Mouse (Mus musculus): ENCODE data around the gene Peak1.

Peak1 gene

DNA sequence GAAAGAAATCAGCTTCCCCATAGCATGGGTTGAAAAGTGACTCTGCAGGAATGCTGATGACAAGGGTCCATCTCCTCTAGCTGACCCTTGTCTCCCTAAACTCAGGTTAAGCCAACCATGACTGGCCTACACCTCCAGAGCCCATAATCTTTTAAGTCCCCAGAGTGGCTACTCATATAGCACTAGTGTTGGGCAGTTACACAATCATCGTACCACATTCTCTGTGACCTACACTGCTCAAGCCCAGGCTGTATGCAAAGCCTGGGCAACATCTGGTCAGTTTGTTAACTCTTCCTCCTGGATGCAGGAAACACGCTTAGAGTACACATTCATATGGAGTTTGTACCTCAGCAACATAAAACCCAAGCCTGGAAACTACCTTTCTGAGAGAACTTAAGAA is 217.7 kb downstream of the Peak1 start:
- no peak for ATAC-seq (ENCODE audit: low TSS enrichment)

DNA sequence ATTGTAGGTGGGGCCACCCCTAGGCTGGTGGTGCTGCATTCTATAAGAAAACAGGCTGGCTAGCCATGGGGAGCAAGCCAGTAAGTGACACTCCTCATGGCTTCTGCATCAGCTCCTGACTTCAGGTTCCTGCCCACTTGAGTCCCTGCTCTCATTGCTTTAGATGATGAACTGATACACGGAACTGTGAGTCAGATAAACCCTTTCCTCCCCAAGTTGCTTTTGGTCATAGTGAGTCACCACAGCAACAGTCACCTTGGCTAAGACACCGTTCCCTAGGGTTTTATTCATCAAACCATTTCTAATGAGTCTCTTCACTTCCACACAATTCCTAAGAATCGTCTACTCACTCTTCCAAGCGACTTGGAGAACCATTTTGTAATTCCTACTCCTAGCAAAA is 220.9 kb downstream of the Peak1 start:
- ATAC-seq (ENCODE audit: low TSS enrichment), result no peak

DNA sequence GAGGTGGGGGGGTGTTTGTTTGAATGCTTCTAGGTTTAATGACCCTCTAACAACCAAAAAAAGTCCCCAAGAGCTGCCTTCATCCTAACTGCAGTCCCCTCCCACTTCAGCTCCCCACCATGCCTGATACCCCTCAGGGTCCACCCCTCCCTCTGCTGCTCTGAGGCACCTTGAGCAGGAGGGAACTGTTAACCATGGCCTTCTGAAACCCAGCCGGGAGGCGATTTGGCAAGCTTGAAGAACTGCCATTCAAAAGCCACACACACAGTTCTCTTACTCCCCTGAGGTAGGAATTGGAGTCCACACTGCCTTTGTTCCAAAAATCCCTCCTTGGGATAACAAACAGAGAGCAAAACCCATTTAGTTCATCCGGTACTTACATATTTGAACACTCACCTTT is 222.7 kb downstream of the Peak1 start:
- no peak for ATAC-seq (ENCODE audit: low TSS enrichment)

DNA sequence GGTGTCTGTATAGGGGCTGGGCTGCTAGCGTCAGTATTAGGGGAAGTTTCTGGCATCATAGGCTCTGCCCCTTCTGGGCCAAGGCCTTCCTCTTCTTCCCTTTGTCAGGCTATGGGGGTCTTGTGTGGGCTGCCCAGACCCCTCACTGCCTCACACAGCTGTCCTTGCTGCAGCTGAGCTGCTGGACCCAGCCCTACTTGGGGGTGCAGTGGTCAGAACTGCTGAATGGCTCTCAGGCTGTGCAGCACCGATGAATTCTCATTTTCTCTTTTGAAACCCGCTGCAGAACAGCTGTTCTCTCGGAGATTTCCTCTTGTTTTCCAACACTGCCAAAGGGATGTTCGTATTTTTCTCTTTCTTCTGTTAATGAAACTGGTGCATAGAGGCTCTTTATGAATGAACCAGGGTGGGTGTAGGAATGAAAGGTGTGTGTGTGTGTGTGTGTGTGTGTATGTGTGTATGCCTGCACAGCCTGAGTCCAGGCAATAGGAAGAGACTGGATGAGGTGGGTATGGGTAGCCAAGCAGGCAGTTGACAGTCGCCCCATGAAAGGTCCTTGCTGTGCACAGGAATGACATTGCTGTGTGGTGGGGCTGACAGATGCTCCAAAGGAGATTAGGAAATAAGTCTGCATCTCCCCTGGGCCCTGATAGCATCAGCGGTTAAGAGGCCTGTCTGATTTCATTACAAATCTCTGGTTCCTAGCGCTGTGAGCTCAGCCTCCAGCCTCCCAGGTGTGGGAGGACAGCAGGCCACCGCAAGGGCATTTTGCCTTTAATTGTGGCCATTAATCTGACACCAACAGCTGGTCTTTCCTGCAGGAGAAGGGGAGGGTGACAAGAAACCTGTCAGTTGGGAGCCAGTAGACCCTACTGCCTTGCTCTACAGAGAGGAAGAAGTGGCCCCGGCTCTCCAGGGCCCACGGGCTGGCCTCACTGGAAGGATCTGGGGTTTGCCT is 226.1 kb downstream of the Peak1 start:
- ATAC-seq (ENCODE audit: low TSS enrichment), result no peak

DNA sequence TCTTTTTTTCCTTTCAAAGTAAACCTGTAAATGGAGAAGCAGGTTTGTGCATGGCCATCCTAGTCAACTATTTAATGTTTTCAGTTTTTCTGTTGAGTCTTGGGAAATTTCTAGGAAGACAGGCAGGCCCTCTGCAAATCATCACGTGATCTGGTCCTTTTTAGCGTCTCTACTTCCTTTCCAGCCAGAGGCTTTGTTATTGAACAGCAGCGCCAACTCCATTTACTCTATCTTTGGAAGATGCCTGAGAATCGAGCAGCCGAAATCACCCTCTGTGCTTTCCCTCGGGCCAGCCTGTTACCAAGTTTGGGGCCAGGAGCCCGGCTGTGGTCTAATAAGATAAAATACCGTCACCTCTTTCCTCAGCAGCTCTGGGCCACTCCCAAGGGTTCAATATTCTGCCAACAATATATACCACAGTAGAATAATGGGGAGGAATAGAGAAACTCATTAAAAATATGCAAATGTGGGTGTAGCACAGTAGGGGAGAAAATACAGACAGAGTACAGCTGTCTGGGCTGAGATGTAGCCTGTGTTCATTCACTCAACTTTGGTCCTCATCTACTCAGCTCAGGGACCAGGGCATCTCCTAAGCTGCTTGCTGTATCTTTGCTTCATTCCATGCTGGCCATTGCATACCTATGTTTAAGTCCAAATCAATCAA is 237.6 kb downstream of the Peak1 start:
- ATAC-seq (ENCODE audit: low TSS enrichment), result no peak

DNA sequence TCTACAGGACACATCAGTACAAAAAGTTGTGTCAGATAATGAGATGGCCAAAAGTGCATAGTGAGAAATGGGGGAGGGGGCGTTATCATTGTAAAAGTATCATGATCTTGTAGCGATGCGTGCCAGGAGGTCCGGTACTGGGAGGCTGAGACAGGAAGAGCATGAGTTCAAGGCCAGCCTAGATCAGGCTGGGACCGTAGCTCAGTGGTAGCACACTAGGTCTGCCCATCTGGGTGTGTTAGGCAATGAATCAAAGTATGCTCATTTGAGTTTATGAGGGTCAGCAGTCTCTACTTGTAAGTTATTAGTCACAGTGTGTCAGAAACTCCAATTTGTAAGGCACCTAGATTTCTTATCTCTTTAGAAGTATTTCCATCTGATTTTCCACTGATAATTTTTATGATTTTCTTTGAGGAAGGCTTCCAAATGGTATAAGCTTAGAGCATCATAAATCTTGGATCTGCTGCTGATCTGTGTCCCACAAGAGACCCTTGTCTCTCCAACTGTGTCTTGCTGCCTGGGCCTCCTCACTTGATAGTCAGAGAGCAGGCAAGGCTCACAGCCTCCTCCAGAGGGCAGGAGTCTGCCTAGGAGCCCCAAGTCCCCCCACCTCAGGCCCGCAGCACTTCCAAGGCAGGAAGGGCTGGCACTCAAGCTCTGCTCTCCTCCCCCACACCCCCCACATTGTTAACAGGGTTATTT is 238.3 kb downstream of the Peak1 start:
- no peak for ATAC-seq (ENCODE audit: low TSS enrichment)

DNA sequence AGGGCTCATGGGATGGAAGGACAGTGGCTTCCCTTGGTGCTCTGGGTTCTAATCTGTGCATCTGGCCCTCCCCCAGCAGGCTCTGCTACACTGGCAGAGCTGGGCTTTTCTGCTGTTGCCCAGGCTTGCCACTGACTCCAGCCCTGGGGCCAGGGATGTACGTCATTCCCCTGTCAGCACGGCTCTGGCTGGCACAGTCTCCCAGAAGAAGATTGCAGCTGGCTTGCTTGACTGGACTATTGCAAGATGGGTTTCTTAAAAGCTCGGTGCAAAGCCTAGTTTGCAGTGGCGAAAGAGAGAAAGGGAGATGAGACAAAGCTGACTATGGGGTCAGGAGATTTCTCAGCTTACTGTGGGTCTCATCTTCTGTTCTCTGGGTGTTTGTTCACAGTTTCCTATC is 240.5 kb downstream of the Peak1 start:
- no peak for ATAC-seq (ENCODE audit: low TSS enrichment)

DNA sequence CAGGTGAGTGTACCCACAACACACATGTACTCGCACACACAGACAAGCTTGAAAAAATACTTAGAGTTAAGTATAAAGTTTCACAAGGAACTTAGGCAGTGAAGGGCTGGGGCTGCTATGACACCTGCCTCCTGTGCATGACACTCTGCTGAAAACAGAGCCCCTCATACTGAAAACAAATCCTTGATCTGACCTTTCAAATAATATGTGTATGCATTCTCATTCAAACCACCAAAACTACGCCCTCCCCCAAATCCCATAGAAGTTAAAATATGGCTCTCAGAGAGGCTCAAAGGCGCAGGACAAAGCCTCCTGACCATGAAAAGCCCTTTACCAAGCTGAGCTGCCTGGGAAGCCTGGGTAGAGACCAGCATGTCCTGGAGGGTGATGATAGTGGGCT is 242.6 kb downstream of the Peak1 start:
- no peak for ATAC-seq (ENCODE audit: low TSS enrichment)

DNA sequence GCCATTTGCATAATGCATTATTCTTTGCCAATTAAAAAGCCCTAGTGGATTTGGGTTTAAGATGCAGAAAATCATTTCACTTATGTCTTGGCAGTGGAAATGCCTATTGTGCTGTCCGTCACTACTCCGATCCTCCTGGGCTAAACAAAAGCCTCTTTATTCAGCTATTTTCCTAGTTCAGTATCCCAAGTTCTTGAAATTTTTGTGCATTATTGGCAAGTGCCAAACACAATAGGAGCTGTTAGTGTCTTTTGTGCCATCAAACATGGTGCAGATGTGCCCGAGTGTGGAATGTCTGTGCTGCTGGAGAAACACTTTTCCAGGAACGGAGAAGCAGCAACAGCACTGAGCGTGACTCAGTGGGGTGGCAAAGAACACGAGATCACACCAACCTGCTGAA is 250.2 kb downstream of the Peak1 start:
- ATAC-seq (ENCODE audit: low TSS enrichment), result no peak

DNA sequence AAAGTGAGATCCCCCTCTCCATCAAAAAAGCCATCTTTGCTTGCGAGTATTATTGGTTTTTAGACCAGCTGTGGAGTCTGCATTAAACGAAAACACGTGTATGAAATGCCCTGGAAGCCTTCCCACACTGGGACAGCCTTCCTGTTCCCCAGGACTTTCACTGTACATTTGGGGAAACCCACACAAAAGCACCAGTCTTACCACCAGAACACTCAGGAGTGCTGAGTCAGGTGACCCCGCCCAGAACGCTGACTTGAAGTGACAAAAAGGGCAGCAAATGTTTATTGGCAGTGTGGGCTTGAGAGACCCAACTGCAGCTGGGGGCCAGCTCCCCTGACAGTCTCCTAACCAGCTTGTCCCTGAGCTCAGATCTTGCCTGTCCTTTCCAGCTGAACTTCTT is 251.7 kb downstream of the Peak1 start:
- no peak for ATAC-seq (ENCODE audit: low TSS enrichment)

DNA sequence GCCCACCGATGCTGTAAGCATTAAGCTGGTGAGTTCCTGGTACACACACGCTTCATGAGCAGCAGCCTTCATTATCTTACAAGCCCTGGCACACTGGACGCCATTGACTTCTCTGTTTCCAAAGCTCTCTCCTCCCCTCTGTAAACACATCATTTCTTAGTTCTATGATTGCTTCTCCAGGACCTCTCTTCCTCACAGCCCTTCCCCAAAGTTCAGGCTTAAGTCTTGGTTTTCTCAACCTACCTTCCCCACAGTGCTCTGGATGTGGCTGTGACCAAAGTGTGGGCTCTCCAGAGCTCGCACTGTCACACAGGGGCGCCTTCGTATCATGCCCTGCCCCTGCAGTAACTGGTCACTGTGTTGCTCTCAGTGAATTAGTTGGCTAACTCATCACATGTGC is 252.5 kb downstream of the Peak1 start, which contains the start of gene Tspan3:
Gene Tspan3, minus strand, starts transcription at position 101 of the 400 bp plus-strand sequence.
- ATAC-seq (ENCODE audit: low TSS enrichment), result no peak

DNA sequence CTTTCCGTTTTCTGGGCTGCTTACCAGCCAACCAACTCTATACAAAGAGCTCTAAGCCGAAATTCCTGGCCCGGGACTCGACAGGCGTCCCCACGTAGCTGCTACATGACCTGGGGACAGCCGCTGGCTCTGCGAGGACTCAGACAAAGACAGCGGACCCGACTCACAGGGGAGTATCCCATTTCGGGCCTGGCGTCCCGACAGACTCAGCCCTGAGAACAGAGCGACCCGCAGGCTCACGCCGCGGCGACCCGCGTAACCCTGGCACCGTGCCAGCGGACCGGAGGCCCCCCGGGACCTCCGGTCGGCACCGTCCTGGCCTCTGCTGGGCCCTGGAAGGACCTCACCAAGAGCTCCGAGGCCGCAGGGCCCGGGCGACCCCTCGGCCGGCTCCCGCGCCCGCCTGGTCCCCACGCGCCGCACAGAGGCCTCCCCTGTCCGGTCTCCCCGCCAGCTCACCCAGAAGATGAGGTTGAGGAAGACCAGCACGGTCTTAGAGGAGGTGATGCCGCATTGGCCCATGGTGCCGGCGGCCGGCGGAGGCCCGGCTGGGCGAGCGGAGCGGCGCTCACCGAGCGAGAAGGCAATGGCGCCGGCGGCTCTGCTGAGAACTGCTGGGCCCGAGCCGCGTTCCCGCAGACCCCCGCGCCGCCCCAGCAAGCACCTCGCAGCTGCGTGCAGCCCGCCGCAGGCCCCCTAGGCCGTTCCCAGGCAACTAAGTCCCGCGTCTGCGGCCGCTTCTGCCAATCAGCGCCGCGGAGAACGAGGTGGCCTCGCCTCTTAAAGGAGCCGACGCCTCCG is 257.3 kb downstream of the Peak1 start:
- ATAC-seq (ENCODE audit: low TSS enrichment), result peak; percentile 97

DNA sequence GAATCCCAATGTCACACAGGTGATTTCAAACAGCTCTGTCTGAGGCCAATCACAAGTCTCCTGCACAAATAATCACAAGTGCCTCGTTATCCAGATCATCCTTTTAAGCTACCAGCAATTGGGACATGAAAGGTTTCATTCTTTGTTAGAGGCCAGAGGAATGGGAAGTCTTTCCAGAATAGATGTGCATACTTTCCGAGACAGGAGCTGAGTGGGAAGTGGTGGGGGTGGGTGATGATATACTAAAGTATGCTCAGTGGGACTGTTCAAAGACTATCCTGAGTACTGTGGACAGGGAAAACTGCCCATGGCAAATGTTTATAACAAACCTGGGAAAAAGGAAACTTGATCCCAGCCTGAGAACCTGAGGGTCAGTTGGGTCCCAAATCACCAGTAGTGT is 258.4 kb downstream of the Peak1 start:
- ATAC-seq (ENCODE audit: low TSS enrichment), result no peak

DNA sequence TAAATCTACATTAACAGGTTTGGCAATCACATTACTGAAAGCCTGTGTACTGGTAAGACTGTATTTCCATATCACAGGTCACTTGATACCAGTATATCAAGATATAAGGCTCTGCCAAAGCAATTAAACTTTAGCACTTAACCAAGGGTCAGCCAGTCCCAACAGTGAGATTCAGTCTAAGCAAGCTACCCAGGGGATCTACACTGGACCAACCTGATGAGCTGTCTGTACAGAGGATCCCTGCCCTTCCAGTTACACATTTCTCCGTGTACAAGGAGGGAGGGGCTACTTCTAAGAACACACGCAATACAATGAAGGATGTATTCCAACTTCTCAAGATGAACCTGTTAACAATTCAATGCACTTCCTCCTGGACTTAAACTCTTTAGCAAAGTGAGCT is 259.8 kb downstream of the Peak1 start:
- no peak for ATAC-seq (ENCODE audit: low TSS enrichment)

DNA sequence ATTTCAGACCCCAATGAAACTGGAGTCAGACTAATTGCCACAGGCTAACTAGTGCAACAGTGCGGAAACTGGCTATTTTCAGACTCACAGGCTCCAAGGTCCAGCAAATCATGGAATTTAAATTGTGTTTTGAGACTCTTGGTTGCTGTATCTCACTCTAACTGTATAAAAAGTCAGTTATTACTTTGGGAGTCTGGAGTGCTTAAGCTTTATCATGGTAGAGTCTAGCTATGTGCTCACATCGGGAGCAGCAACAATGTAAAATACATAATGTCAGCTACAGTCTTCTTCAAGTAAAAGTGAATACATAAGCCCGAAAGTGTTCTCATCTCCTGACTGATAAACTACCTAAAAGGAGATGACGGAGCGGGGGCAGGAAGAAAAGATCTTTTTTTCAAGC is 263.3 kb downstream of the Peak1 start:
- no peak for ATAC-seq (ENCODE audit: low TSS enrichment)

DNA sequence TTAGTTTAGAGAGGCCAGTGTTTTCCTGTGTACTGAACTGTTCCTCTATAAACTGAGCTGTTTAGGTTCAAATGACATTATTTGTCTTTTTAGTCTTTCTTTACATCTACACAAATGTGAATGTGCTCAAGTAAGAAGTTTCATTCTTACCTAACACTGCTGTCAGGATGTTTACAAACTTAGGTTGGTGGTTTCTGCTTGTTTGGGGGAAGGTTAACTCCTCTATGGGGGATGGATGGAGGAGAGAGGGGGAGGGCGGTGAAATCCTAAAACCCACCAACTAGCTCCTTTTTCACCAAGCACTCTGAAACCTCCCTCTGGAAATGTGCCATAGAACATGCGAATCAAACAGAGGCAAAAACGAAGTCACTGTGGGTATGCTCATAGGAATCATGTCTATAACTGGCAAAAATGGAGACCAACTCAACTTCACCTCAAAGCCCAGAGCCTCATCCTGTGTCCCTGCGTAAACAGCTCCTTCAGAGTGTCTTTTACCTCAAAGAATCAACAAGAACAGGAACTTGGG is 265.3 kb downstream of the Peak1 start:
- ATAC-seq (ENCODE audit: low TSS enrichment), result no peak; the same call in 1 of the 2 replicates

DNA sequence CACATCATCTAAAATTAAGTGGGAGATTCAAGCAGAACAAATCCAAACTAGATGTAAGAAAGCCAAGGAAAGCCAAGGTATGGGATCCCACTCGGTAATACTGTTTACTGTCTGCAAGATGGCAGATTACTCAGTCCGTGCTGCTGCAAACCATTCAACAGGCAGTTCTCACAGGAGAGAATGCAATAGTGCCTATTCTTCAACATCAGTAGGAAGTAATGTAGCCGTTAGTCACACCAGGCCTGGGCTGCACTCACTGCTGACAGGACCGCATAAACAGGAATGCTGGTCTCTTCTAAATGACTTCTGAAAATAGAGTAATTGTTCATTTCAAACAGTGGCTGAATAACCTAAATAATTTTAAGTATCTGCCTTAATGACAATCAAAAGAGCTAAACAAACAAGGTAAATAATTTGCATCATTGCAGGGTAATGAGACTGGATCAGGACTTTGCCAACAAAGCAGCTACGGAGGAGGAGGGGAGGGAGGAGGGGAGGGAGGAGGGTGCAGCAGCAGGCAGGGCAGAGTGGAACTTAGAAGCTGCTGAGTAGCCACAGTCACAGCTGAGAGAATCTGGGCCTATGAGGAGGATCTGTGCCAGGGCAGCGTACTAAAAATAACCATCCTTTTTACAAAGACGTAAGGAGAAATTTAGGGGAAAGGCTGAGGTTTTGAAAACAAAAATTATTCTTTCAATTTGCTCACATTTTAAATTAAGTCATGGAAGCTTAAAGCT is 266.0 kb downstream of the Peak1 start:
- ATAC-seq (ENCODE audit: low TSS enrichment), result peak; percentile 84

Measured in frontal cortex, adult (tissue).